Mouse (Mus musculus): Measurements from ENCODE around the gene Aldh18a1. TPM values are rescaled to one million over a fixed set of nuclear protein-coding genes. Genes with fewer than 3 reads are reported as not detected.
"Not testable (repeated sequence)": the region's sequence is repeated elsewhere in the genome, so short reads cannot be mapped to it uniquely, and the experiment has no call there.

Aldh18a1 gene
- polyA plus RNA-seq, 1 experiment, result 13.3 TPM

DNA sequence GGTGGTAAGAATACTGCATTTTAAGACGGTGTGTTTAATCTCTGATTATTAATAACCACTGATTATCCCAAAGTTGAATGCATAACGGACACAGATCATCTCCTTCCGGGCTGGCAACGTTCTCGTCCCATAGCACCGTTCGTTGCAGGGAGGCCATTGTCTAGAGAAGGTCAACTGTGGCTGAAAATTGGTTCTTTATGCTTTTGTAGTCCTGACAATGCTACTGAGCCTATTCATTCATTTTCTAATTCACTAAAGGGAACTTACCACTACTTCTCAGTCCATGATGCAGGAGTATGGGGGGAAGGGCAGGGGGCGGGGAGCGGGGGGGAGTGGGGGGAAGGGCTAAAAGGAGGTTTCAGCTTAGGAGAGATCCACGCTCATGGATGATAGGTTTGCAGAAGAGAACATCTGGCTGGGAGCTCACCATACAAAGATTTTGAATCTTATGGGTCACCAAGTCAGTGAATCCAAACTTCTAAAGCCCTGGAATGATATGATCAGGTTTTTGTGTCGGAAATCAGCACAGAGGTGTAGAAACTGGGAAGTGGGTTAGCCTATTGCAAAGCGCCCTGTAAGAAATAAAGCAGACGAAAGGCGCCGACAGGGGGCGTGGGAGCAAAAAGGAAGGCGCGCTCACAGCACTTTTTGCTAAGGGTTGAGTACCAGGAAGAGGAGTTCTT is 725 bp upstream of the Aldh18a1 start:
- under 1% methylated on average over 18 of the region's 18 CpGs for whole genome bisulfite sequencing
- TF ChIP-seq POLR2A (IDR thresholded peaks at IDR 0.05; ENCODE audit: borderline replicate concordance, extremely low read depth, low read depth, low read length) (no peak), CTCF (IDR thresholded peaks at IDR 0.05; ENCODE audit: insufficient read depth, low read length) (peak; percentile 66)
- H3K4me3 ChIP-seq (replicated peaks; ENCODE audit: extremely low read depth, low read depth, low read length), result peak overlapping the region; percentile 93
- peaks cover 2% of the 10 kb centered on the region; the same call in 1 of the 2 replicates for H3K4me1 ChIP-seq (ENCODE audit: control insufficient read depth, insufficient read depth, low read length)
- DNase-seq, result peak; percentile 83

DNA sequence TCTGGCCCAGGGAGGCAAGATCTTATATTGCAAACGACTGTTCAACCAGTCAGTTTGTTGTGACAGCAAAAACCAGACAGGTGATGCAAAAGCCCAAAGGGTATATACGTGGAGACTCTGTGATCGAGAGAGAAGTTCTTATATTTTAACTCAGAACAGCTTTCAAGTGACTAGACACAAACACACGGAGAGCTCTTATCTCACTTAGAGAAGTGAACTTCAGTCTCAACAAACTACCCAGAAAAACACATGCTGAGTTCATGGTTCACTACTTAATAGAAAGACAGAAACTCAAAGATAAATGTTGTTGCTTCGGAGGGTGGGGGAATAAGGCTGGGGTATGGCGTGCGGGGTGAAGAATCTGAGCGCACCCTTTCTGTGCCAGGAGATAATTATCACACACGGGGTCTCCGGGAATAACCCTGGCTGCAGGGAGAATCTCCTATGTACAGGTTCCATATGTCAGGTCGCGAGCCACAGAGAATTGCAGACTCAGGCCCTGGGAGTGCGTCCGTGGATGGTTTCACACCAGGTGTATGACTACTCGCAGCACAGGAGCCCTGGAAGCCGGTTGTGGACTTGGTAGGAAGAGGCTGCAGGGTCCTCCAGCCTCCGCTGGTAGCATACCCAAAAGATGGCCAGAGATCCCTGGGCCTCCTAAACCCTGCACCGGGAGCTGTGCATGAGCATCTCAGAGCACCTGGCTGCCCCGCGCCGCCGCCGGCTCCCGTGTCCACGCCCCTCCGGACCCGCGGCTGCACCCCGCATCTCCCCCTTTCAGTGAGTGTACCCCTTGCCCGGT is 571 bp downstream of the Aldh18a1 start:
- peak overlapping the region; percentile 93 for H3K4me3 ChIP-seq (replicated peaks; ENCODE audit: extremely low read depth, low read depth, low read length)

DNA sequence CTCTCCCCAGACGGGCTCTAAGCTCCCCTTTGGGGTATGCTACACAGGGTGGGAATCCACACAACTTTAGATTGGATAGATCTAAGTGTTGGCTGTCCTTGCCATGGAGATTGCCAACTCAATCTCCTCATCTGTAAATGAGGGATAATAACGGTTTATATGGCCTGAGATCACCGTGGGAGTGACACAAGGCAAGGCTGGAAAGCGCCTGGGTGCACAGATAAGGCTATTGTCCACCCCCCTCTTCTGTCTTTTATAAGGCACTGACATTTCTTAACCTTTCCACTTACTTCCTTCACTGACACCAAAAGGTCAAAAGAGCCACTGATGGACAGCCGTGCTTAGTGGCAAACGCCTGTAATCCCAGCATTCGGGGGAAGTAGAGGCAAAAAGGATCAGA is 1.4 kb downstream of the Aldh18a1 start:
- no peak overlapping the region for H3K4me3 ChIP-seq (replicated peaks; ENCODE audit: extremely low read depth, low read depth, low read length)
- peaks cover 2% of the 10 kb centered on the region; the same call in 1 of the 2 replicates for H3K4me1 ChIP-seq (ENCODE audit: control insufficient read depth, insufficient read depth, low read length)
- 62% methylated on average over 7 of the region's 7 CpGs for WGBS
- no peak for TF ChIP-seq POLR2A (IDR thresholded peaks at IDR 0.05; ENCODE audit: borderline replicate concordance, extremely low read depth, low read depth, low read length)
- TF ChIP-seq CTCF (IDR thresholded peaks at IDR 0.05; ENCODE audit: insufficient read depth, low read length), result no peak
- DNase-seq, result no peak

More for the DNA sequence above, 571 bp downstream of the Aldh18a1 start:
- peaks cover 2% of the 10 kb centered on the region; the same call in 1 of the 2 replicates for H3K4me1 ChIP-seq (ENCODE audit: control insufficient read depth, insufficient read depth, low read length)
- TF ChIP-seq CTCF (IDR thresholded peaks at IDR 0.05; ENCODE audit: insufficient read depth, low read length), result no peak
- TF ChIP-seq POLR2A (IDR thresholded peaks at IDR 0.05; ENCODE audit: borderline replicate concordance, extremely low read depth, low read depth, low read length), result no peak
- DNase-seq, result no peak
- 4% methylated on average over 30 of the region's 30 CpGs for WGBS

DNA sequence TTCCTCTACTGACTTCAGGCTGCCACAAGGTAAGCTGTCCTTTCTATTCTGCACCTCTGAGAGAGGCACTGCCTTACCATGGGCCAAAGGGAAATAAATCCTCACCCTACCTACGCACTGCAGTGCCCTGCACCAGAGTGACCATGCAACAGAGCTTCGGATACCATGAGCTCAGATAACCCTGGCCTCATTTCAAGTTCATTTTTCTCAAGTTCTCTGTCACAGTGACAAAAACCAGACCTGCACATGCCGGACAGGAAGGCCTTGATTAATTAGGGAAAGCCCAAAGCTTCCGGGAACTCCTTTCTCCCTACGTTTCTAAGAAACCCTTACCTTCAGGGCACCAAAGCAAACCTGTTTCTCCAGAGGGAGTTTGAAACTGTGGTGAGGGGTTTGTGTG is 6.6 kb downstream of the Aldh18a1 start:
- H3K4me3 ChIP-seq (replicated peaks; ENCODE audit: extremely low read depth, low read depth, low read length), result no peak overlapping the region
- no peaks in the 10 kb centered on the region for H3K4me1 ChIP-seq (ENCODE audit: control insufficient read depth, insufficient read depth, low read length)
- TF ChIP-seq CTCF (IDR thresholded peaks at IDR 0.05; ENCODE audit: insufficient read depth, low read length), result no peak
- no peak for TF ChIP-seq POLR2A (IDR thresholded peaks at IDR 0.05; ENCODE audit: borderline replicate concordance, extremely low read depth, low read depth, low read length)
- 63% methylated on average over 5 of the region's 5 CpGs for WGBS
- no peak for DNase-seq

DNA sequence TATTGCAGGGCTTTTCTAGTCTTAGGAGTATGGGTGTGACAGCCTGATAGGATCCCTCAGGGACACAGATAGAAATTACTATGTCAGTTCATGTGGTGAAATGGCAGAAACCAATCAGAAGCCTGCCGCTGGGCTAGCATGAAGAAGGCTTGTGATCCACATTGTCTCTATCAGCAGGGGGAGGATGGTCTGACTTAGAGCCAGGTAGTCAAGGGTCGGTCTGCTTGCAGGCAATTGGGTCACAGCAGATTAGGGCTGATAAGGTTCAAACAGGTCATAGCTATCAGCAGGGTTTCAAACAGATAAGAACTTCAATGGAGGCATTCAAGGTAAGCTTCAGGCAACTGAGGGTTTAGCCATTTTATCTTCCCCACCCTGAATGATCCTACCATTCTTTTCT is 7.4 kb downstream of the Aldh18a1 start:
- Histone ChIP-seq H3K4me3 (replicated peaks; ENCODE audit: extremely low read depth, low read depth, low read length) (no peak overlapping the region), H3K4me1 (ENCODE audit: control insufficient read depth, insufficient read depth, low read length) (no peaks in the 10 kb centered on the region)
- no peak for TF ChIP-seq POLR2A (IDR thresholded peaks at IDR 0.05; ENCODE audit: borderline replicate concordance, extremely low read depth, low read depth, low read length)
- no peak for TF ChIP-seq CTCF (IDR thresholded peaks at IDR 0.05; ENCODE audit: insufficient read depth, low read length)
- no peak for DNase-seq
- 77% methylated on average over 2 of the region's 2 CpGs for WGBS

DNA sequence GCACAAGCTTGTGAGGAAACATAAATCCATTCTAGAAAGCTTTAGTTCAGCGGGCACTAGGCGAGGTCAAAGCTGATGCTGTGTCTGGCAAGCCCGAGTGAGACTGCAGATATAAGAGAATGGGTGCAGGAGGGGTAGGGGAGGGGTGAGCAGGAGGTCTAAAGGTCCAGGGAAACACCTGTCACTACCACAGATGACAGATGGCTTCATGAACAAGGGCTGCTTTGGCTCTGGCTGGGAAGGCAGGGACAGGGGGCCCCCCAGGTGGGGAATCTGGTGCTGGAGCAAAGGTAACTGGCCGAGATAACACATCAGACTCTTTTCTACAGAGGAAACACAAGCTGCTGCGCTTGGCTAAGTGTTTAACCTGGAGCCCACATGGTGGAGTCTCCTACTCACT is 12.8 kb downstream of the Aldh18a1 start:
- no peak overlapping the region for H3K4me3 ChIP-seq (replicated peaks; ENCODE audit: extremely low read depth, low read depth, low read length)
- no peaks in the 10 kb centered on the region for H3K4me1 ChIP-seq (ENCODE audit: control insufficient read depth, insufficient read depth, low read length)
- no peak for DNase-seq
- 79% methylated on average over 5 of the region's 5 CpGs for WGBS
- TF ChIP-seq CTCF (IDR thresholded peaks at IDR 0.05; ENCODE audit: insufficient read depth, low read length), result no peak
- no peak for TF ChIP-seq POLR2A (IDR thresholded peaks at IDR 0.05; ENCODE audit: borderline replicate concordance, extremely low read depth, low read depth, low read length)

DNA sequence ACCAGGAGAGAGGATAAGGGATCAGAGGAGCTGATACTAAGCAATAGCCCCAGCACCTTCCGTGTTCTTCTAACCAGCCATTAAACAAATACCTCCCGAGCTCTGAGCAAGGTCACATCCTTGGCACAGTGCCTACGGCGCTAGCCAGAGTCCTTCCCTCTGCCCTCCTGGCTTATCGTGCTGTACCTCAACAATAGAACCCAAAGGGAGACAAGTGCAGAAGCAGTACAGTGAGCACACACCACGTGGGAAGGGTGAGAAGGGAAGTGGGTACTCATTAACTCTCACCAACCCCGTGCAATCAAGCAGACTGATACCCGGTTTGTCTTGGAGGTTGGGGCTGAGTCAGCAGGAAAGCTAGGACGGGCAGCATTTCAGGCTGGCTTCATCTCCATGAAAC is 17.5 kb downstream of the Aldh18a1 start:
- DNase-seq, result no peak
- 70% methylated on average over 9 of the region's 9 CpGs for WGBS
- Histone ChIP-seq H3K4me1 (ENCODE audit: control insufficient read depth, insufficient read depth, low read length) (no peaks in the 10 kb centered on the region), H3K4me3 (replicated peaks; ENCODE audit: extremely low read depth, low read depth, low read length) (no peak overlapping the region)
- TF ChIP-seq CTCF (IDR thresholded peaks at IDR 0.05; ENCODE audit: insufficient read depth, low read length) (no peak), POLR2A (IDR thresholded peaks at IDR 0.05; ENCODE audit: borderline replicate concordance, extremely low read depth, low read depth, low read length) (no peak)

DNA sequence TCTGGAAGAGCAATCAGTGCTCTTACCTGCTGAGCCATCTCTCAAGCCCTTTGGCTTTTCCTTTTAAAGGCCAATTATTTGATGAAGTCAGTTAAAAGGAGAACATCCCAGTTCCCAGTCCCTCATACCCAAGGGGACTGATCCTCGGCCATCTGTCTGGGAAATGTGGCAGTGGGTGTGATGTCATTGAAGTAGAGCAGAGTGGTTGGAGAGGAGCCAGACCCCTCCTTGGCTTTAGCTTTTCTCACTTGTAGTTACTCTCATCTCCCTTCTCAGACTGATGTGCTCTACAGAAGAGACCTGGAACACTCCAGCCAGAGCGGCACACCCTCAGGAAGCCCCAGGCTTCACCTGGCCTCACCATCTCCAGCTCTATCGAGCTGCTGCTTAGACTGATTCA is 20.6 kb downstream of the Aldh18a1 start:
- 86% methylated on average over 3 of the region's 3 CpGs for WGBS
- TF ChIP-seq POLR2A (IDR thresholded peaks at IDR 0.05; ENCODE audit: borderline replicate concordance, extremely low read depth, low read depth, low read length), result no peak
- no peak for TF ChIP-seq CTCF (IDR thresholded peaks at IDR 0.05; ENCODE audit: insufficient read depth, low read length)
- H3K4me1 ChIP-seq (ENCODE audit: control insufficient read depth, insufficient read depth, low read length), result no peaks in the 10 kb centered on the region
- no peak for DNase-seq
- H3K4me3 ChIP-seq (replicated peaks; ENCODE audit: extremely low read depth, low read depth, low read length), result no peak overlapping the region

DNA sequence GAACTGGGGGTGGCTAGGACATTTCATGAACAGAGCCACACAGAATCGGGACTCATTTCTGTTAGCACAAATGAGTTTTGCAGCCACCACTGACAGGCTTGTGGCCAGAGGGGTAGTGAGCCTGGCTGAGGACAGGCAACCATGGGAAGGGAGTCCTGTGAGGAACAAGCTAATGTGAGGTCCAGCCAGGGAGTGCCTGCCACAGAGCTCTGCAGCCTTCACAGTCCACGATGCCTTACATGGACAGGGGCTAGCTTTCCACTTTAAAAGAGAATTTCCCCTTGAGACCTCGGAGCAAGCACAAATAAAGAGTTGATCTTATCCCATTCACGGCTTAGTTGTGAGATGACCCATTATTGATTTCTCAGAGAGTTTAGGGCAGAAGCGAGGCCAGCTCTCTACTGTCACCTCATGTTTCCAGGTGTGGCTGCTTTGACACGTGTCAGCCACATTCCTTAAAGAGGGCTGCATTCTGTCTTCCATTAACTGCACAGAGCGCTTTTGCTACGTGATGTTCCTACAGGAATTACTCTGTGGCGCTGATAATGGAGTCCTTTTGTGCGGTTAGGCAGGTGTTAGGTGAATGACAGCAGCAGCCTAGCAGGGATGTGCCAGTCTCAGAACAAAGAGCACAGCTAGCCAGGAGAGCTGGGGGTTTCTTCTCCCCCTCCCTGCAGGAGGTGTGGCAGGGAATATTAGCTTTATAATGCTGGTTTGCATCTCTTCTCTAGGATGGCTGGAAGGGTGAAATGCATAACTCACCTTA is 24.2 kb downstream of the Aldh18a1 start:
- 86% methylated on average over 10 of the region's 10 CpGs for WGBS
- H3K4me3 ChIP-seq (replicated peaks; ENCODE audit: extremely low read depth, low read depth, low read length), result no peak overlapping the region
- H3K4me1 ChIP-seq (ENCODE audit: control insufficient read depth, insufficient read depth, low read length), result no peaks in the 10 kb centered on the region
- TF ChIP-seq CTCF (IDR thresholded peaks at IDR 0.05; ENCODE audit: insufficient read depth, low read length), result no peak
- DNase-seq, result no peak

DNA sequence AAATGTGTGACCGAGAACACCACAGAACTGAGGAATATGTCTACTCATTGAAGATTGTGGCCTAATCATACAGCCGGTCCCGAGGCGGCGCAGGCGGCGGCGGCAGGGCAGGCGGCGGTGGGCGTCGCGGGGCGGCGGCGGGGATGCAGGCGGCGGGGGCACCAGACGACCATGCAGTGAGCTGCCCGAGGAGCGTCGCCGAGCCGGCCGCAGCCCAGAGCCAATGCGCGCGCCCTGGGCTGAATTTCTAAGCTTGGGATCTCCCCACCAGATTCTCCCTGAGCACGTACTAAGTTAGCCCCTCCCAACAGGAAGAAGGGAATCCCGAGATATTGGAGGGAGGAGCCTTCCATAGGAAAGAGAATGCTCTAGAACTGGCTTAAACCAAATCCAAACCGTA is 26.7 kb downstream of the Aldh18a1 start:
- 89% methylated on average over 13 of the region's 31 CpGs for WGBS

More for the DNA sequence above, 26.7 kb downstream of the Aldh18a1 start:
- H3K4me3 ChIP-seq (replicated peaks; ENCODE audit: extremely low read depth, low read depth, low read length); H3K4me1 ChIP-seq (ENCODE audit: control insufficient read depth, insufficient read depth, low read length); DNase-seq: not testable (repeated sequence)

All from lung, adult 2 months (tissue).